Mouse (Mus musculus) liver, adult (tissue): ENCODE data around the gene Col25a1.

Experiments used
- GATA4 ChIP-seq: IDR thresholded peaks from 2 replicates; pipeline ENCODE4 v1.6.1; 2014; ENCODE audit warnings: mild to moderate bottlenecking, low read length; ENCODE audit not compliant: insufficient replicate concordance

Gene Col25a1

GRCm38 (mm10) chr3:130193450-130193849 lies 62.1 kb downstream of the Col25a1 start:
- TF ChIP-seq GATA4, result no peak

GRCm38 (mm10) chr3:130214631-130215030 lies 83.3 kb downstream of the Col25a1 start:
- no peak for TF ChIP-seq GATA4

GRCm38 (mm10) chr3:130216141-130216540 lies 84.8 kb downstream of the Col25a1 start:
- no peak for TF ChIP-seq GATA4

- no peak for TF ChIP-seq GATA4
Observed at GRCm38 (mm10) chr3:130216646-130217045, 85.3 kb downstream of the Col25a1 start.

- no peak for TF ChIP-seq GATA4
Observed at GRCm38 (mm10) chr3:130217705-130218104, 86.4 kb downstream of the Col25a1 start.

- no peak for TF ChIP-seq GATA4
Observed at GRCm38 (mm10) chr3:130218232-130218728, 87.0 kb downstream of the Col25a1 start.

GRCm38 (mm10) chr3:130220811-130221210 lies 89.5 kb downstream of the Col25a1 start:
- TF ChIP-seq GATA4, result no peak

- TF ChIP-seq GATA4, result no peak
Observed at GRCm38 (mm10) chr3:130228186-130228585, 96.9 kb downstream of the Col25a1 start.

GRCm38 (mm10) chr3:130232944-130233343 lies 101.6 kb downstream of the Col25a1 start:
- no peak for TF ChIP-seq GATA4

- no peak for TF ChIP-seq GATA4
Observed at GRCm38 (mm10) chr3:130235233-130235632, 103.9 kb downstream of the Col25a1 start.

GRCm38 (mm10) chr3:130236129-130236528 lies 104.8 kb downstream of the Col25a1 start:
- TF ChIP-seq GATA4, result no peak

GRCm38 (mm10) chr3:130237852-130238251 lies 106.6 kb downstream of the Col25a1 start:
- TF ChIP-seq GATA4, result no peak

- TF ChIP-seq GATA4, result no peak
Observed at GRCm38 (mm10) chr3:130241924-130242323, 110.6 kb downstream of the Col25a1 start.

GRCm38 (mm10) chr3:130242647-130243296 lies 111.5 kb downstream of the Col25a1 start:
- no peak for TF ChIP-seq GATA4

GRCm38 (mm10) chr3:130252355-130252754 lies 121.1 kb downstream of the Col25a1 start:
- no peak for TF ChIP-seq GATA4

- TF ChIP-seq GATA4, result no peak
Observed at GRCm38 (mm10) chr3:130256059-130256458, 124.8 kb downstream of the Col25a1 start.

GRCm38 (mm10) chr3:130256610-130257009 lies 125.3 kb downstream of the Col25a1 start:
- TF ChIP-seq GATA4, result no peak
